Mouse (Mus musculus): Measurements from ENCODE around the gene Fam43a.

DNA sequence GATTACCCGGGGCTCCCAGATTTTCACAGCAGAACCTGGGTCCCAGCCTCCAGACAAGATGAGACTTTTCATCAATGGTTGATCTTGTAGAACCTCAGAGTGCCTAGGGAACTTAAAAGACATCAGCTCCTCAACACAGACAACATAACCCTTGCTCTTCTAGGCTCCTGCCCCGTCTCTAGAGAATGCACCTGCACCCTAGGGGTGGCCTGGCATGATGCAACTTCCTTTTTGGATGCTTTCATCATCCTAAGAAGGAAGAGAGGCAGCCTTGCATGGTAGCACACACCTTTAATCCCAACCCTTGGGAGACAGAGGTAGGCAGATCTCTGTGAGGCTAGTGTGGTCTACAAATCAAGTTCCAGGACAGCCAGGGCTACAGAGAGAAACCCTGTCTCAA, 25.1 kb downstream of the Fam43a start:
- TF ChIP-seq CTCF (IDR thresholded peaks at IDR 0.05; ENCODE audit: low read depth) (no peak), EP300 (IDR thresholded peaks at IDR 0.05; ENCODE audit: low read depth) (no peak)
